Mouse (Mus musculus) gastrocnemius, postnatal 25 days (tissue): Measurements from ENCODE around the gene Sh3rf1. TPM values are rescaled to one million over a fixed set of nuclear protein-coding genes. Genes with fewer than 3 reads are reported as not detected.
A peak's percentile ranks its signal among the peaks of the same experiment; 100 is the strongest.

Source experiments
- DNase-seq: peaks from one replicate; pipeline ENCODE4 v3.0.0; 2022
- total RNA-seq, 2 experiments: library from RNA; stranded (reverse); gene quantifications; 1 replicate in 1 of 2; 2 replicates in 1 of 2; pipeline ENCODE4 v1.2.3; 2021

The Sh3rf1 gene
- total RNA-seq, 2 experiments from 2014 or later: 1.9 to 2.2 TPM

- no peak for DNase-seq
Measured at GRCm38 (mm10) chr8:61223283-61223682, 389 bp upstream of the Sh3rf1 start.

GRCm38 (mm10) chr8:61224380-61225092, 864 bp downstream of the Sh3rf1 start:
- peak; percentile 6 for DNase-seq

GRCm38 (mm10) chr8:61225581-61226395, 2.1 kb downstream of the Sh3rf1 start:
- DNase-seq: no peak

DNA sequence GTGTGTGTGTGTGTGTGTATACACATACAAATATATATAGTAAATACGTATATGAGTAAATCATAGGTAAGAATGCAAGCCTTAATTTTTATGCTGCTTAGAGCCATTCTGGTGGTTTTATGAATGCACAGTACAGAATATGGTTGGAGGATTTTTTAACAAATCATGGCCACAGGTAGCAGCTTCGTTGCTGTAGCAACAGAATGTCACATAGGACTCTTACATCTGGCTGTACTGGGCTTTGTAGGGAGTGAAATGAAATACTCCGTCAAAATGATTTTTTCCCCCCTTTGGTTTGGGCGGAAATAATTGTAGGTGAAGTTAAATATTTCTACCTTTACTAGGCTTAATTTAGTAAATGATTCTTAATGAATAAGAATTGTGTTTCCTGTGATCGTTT, 3.0 kb downstream of the Sh3rf1 start:
- no peak for DNase-seq

DNA sequence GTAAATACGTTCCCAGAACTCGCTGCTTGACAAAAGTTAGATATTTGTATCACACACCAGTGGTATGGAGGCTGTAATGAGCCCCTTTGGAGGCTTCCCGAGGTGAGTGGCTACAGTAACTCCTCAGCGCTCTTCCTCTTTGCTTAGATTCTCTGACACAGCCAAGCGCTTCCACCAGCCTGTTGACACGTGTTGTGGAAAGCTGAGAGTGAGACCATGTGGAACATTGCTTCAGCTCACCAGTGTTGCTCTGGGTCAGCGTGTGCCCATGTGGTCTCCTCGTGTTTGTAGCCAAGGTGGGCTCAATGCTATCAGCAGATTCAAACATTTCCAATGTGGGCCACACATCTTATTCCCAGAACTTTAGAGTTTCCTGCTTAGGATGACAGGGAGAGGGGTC, 5.0 kb downstream of the Sh3rf1 start:
- no peak for DNase-seq

DNA sequence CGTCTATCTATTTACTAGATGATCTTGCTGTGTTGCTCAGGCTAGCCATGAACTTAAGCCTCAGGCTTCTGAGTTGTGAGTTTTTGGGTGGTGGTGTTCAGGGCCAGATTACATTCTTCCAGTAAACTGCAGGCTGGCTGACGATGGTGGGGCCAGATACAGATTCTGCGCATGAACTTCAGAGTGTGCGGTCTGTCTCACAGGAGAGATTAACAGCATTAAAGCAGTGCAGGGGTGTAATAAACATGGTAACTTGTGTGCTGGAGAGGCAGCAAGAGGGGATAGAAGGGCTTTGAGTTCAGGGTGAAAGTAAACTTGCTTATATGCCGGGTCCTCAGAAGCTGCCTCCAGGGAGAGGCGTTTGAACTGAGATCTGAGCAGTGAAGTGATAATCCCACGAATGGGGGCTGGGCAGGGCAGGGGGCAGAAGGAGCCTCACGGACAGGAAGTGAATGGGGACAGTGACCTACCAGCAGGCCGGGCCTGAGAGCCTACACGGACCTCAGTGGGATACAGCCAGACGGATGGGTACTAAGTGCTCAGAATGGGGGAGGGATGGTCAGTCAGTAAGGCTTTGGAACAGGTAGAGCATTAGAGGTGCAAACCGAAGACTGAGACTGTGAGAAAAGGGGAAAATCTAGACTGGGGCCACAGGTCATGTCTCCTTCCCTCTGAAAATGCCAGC, 6.0 kb downstream of the Sh3rf1 start:
- DNase-seq: no peak

DNA sequence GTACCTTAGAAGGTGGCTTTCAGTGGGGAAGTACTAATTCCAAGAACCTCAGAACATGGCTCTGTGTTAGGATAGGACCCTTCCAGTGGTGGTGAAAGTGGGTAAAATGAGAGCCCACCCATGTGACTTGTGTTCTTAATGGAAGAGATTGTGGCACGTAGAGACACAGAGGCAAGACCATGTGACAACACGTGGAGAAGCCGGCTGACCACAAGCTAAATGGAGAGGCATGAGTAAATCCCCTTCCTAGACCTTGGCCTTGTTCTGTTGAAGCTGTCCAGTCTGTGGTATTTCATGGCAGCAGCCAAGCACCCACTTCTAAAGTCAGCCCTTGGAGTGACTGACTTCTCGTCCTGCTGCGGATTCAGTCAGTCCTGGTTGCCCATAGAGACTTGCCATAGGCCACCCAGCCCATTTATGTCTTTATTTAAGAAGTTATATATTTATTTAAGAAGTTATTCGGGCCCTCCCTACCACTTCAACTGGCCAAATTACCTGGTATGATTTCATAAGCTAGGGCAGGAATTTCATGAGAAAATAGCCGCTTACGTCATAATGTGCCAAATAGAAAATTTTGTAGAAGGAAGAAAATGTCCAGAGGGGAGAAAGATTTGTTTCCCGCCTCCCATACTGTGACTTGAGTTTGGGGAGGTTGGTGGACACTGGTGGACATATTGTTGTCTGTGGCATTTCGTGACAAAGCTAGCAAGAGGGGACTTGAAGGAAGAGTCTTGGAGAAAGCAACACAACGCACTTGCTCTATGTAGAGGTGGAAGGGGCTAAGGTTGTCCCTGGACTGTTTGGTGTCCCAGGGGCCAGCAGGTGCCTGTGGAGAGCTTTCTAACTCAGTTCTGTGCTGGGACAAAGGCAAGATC, 7.4 kb downstream of the Sh3rf1 start:
- no peak for DNase-seq

- no peak for DNase-seq
Measured at GRCm38 (mm10) chr8:61235499-61235898, 11.8 kb downstream of the Sh3rf1 start.

- DNase-seq: no peak
Measured at GRCm38 (mm10) chr8:61236506-61237268, 13.0 kb downstream of the Sh3rf1 start.

- DNase-seq: no peak
Measured at GRCm38 (mm10) chr8:61239576-61239975, 15.9 kb downstream of the Sh3rf1 start.

- no peak for DNase-seq
Measured at GRCm38 (mm10) chr8:61241229-61241628, 17.6 kb downstream of the Sh3rf1 start.

- DNase-seq: no peak
Measured at GRCm38 (mm10) chr8:61242896-61243295, 19.2 kb downstream of the Sh3rf1 start.

GRCm38 (mm10) chr8:61243491-61243890, 19.8 kb downstream of the Sh3rf1 start:
- DNase-seq: no peak

DNA sequence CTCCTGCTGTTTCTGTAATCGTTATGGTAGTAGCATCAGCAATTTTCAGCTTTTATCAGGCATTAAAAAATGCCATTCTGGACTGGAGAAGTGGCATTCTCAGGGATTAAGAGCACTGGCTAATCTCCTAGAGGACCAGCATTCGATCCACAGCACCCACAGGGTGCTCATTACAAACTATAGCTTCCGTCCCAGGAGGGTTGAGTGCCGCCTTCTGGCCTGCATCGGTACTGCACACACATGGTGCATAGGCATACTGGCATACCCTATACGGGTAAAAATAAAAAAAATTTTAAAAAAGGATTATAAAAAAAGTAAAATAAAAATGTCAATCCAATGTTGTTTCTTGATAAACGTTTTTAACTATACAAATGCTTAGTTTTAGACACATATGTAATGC, 20.5 kb downstream of the Sh3rf1 start:
- no peak for DNase-seq

DNA sequence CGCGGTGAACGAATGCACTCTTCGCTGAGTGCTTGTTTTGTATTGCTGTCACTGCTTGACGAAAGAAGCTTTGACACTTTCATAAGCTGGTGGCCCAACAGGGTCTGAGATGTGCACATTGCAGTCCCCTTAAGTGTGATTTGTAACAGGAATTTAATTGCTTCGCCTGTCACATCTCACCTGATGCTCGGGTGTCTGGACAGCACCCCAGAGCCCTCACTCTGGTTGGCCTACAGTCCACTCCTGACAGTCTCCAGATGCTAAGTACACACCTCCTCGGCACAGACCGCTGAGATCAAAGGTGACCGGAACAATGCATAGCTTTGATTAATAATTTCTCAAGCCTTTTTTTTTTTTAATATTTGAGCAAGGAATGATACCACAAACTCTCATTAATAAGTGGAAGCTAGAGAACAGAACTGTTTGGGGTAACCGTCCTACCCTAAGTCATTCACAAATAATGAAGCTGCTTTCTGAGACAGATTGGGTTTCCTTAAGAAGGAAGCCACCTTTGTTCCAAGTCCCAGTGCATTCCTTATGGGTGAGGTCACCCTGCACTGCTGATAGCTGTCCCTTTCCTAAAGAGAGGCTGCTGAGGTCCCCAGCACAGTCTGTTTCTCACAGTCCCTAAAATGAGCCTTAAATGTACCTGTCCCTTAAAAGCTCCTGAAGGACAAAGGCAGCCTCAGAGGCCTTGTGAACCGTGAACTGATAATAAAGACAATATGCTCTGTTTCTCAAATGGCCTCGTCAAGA, 23.8 kb downstream of the Sh3rf1 start:
- DNase-seq: no peak

- DNase-seq: no peak
Measured at GRCm38 (mm10) chr8:61249511-61249910, 25.8 kb downstream of the Sh3rf1 start.

DNA sequence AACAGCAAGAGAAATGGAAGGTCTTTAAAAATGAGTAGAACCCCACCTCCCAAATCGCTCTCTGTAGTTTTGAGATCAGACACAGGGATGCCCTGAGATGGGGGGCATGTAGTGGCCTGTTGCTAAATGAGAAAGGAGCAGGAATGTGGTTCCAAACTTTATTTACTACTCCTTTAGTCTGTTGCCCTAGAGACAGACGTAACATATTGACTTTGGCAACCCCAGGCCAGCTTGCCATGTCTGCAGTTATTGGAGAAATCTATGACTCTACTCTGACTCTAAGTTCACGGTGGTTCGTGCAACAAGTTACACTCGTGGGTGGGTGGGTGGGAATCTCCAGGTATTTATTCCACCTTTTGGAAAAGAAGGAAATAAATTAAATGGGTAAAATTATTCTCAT, 30.5 kb downstream of the Sh3rf1 start:
- DNase-seq: no peak

DNA sequence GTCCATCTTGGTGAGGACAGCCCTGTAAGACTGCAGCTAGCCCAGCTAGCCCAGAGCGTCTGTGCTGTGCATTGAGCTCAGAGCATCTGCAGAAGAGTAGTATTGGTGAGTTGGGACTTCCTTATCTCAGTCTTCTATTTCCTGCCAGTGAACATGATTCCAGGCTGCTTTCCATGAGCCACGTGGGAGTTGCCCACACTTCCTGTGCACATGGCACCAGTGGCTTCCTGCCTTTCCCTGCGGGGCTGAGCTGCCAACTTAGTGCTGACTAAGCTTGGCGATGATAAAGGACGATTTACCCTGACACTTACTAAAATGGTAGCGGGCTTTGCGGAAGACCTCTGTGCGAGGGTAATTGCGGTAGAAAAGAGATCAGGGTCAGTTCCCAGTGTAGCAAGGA, 35.2 kb downstream of the Sh3rf1 start:
- no peak for DNase-seq

GRCm38 (mm10) chr8:61259526-61259925, 35.9 kb downstream of the Sh3rf1 start:
- DNase-seq: no peak

GRCm38 (mm10) chr8:61260530-61260929, 36.9 kb downstream of the Sh3rf1 start:
- no peak for DNase-seq

GRCm38 (mm10) chr8:61261374-61261773, 37.7 kb downstream of the Sh3rf1 start:
- no peak for DNase-seq
